Mouse (Mus musculus): Measurements from ENCODE around the gene Ccdc159. TPM values are rescaled to one million over a fixed set of nuclear protein-coding genes. Genes with fewer than 3 reads are reported as not detected.

Gene Ccdc159
- polyA plus RNA-seq, 1 experiment from 2014 or later = 5.0 TPM

- Histone ChIP-seq H3K9ac (peak within 1 kb of the TSS; percentile 52), H3K9me3 (replicated peaks) (no peaks in the 10 kb centered on the region), H3K4me3 (peak within 1 kb of the TSS; percentile 38), H3K4me2 (peak within 1 kb of the TSS; percentile 75), H3K4me1 (peaks cover 23% of the 10 kb centered on the region), H3K27me3 (peaks cover 60% of the 10 kb centered on the region), H3K27ac (no peak within 1 kb of the TSS), H3K36me3 (ENCODE audit: poor library complexity, severe bottlenecking) (no peaks in the 10 kb centered on the region)
- WGBS = 28% methylated on average over 8 of the region's 8 CpGs
- no peak for ATAC-seq
These were observed 36.1 kb downstream of the Ccdc159 start, which contains the start of gene Epor for GRCm38 (mm10) chr9:21963417-21963816. Epor (minus strand) TSS chr9:21963506.

GRCm38 (mm10) chr9:21968883-21969282 lies 41.6 kb downstream of the Ccdc159 start:
- Histone ChIP-seq H3K4me3 (no peak overlapping the region), H3K9me3 (replicated peaks) (no peaks in the 10 kb centered on the region), H3K36me3 (ENCODE audit: poor library complexity, severe bottlenecking) (no peaks in the 10 kb centered on the region), H3K4me1 (no peaks in the 10 kb centered on the region), H3K9ac (no peak overlapping the region), H3K27me3 (peaks cover 10% of the 10 kb centered on the region), H3K27ac (no peak overlapping the region), H3K4me2 (no peak overlapping the region)
- WGBS = 74% methylated on average over 6 of the region's 6 CpGs
- no peak for ATAC-seq

- WGBS = 90% methylated on average over 4 of the region's 4 CpGs
- no peak overlapping the region for H3K27ac ChIP-seq
- H3K9me3 ChIP-seq (replicated peaks) = no peaks in the 10 kb centered on the region
- no peaks in the 10 kb centered on the region for H3K4me1 ChIP-seq
- ATAC-seq = no peak
- H3K9ac ChIP-seq = no peak overlapping the region
- no peak overlapping the region for H3K4me3 ChIP-seq
- 0 out of 2 replicates have a peak, but pooled peaks cover 6% of the 10 kb centered on the region for H3K27me3 ChIP-seq
- H3K36me3 ChIP-seq (ENCODE audit: poor library complexity, severe bottlenecking) = no peaks in the 10 kb centered on the region
- H3K4me2 ChIP-seq = no peak overlapping the region
These were observed 42.0 kb downstream of the Ccdc159 start for GRCm38 (mm10) chr9:21969304-21969703.

GRCm38 (mm10) chr9:21976626-21977175 lies 49.4 kb downstream of the Ccdc159 start:
- Histone ChIP-seq H3K9ac (no peak overlapping the region), H3K4me1 (0 out of 2 replicates have a peak, but pooled peaks cover 7% of the 10 kb centered on the region), H3K4me2 (no peak overlapping the region), H3K4me3 (no peak overlapping the region), H3K27me3 (no peaks in the 10 kb centered on the region), H3K36me3 (ENCODE audit: poor library complexity, severe bottlenecking) (no peaks in the 10 kb centered on the region), H3K27ac (no peak overlapping the region), H3K9me3 (replicated peaks) (no peaks in the 10 kb centered on the region)
- WGBS = 76% methylated on average over 10 of the region's 10 CpGs
- no peak for ATAC-seq

GRCm38 (mm10) chr9:21977331-21977730 lies 50.1 kb downstream of the Ccdc159 start:
- H3K9ac ChIP-seq = no peak overlapping the region
- 0 out of 2 replicates have a peak, but pooled peaks cover 7% of the 10 kb centered on the region for H3K4me1 ChIP-seq
- peak overlapping the region; percentile 25; the same call in 1 of the 2 replicates for H3K27ac ChIP-seq
- H3K9me3 ChIP-seq (replicated peaks) = no peaks in the 10 kb centered on the region
- H3K27me3 ChIP-seq = no peaks in the 10 kb centered on the region
- WGBS = 85% methylated on average over 5 of the region's 5 CpGs
- no peaks in the 10 kb centered on the region for H3K36me3 ChIP-seq (ENCODE audit: poor library complexity, severe bottlenecking)
- no peak overlapping the region for H3K4me2 ChIP-seq
- ATAC-seq = no peak
- H3K4me3 ChIP-seq = no peak overlapping the region

GRCm38 (mm10) chr9:21977972-21978371 lies 50.7 kb downstream of the Ccdc159 start:
- Histone ChIP-seq H3K4me3 (no peak overlapping the region), H3K27me3 (0 out of 2 replicates have a peak, but pooled peaks cover 2% of the 10 kb centered on the region), H3K4me2 (no peak overlapping the region), H3K9me3 (replicated peaks) (no peaks in the 10 kb centered on the region), H3K36me3 (ENCODE audit: poor library complexity, severe bottlenecking) (no peaks in the 10 kb centered on the region), H3K27ac (no peak overlapping the region), H3K9ac (no peak overlapping the region), H3K4me1 (0 out of 2 replicates have a peak, but pooled peaks cover 7% of the 10 kb centered on the region)
- WGBS = 28% methylated on average over 2 of the region's 2 CpGs
- no peak for ATAC-seq

- no peaks in the 10 kb centered on the region for H3K9me3 ChIP-seq (replicated peaks)
- 0 out of 2 replicates have a peak, but pooled peaks cover 7% of the 10 kb centered on the region for H3K4me1 ChIP-seq
- no peak overlapping the region for H3K9ac ChIP-seq
- H3K27ac ChIP-seq = no peak overlapping the region
- WGBS = 93% methylated on average over 4 of the region's 4 CpGs
- ATAC-seq = no peak
- H3K27me3 ChIP-seq = 0 out of 2 replicates have a peak, but pooled peaks cover 6% of the 10 kb centered on the region
- H3K4me3 ChIP-seq = no peak overlapping the region
- no peaks in the 10 kb centered on the region for H3K36me3 ChIP-seq (ENCODE audit: poor library complexity, severe bottlenecking)
- H3K4me2 ChIP-seq = no peak overlapping the region
These were observed 51.3 kb downstream of the Ccdc159 start for GRCm38 (mm10) chr9:21978398-21979128.

GRCm38 (mm10) chr9:21983911-21984310 lies 56.6 kb downstream of the Ccdc159 start:
- no peak overlapping the region for H3K4me3 ChIP-seq
- 5% methylated on average over 3 of the region's 3 CpGs for WGBS
- H3K27ac ChIP-seq = no peak overlapping the region
- no peaks in the 10 kb centered on the region for H3K9me3 ChIP-seq (replicated peaks)
- H3K36me3 ChIP-seq (ENCODE audit: poor library complexity, severe bottlenecking) = no peaks in the 10 kb centered on the region
- no peak overlapping the region for H3K9ac ChIP-seq
- no peak for ATAC-seq
- peaks cover 12% of the 10 kb centered on the region for H3K4me1 ChIP-seq
- no peak overlapping the region for H3K4me2 ChIP-seq
- peaks cover 45% of the 10 kb centered on the region for H3K27me3 ChIP-seq

Other genes starting within 250 kb of the Ccdc159 start
- 21.2 and 26.3 TPM in 2 replicates for gene Ldlr, start 204.0 kb upstream of the Ccdc159 start, polyA plus RNA-seq (2015; fragmentation: Nextera tagmentation; extraction: Ambion mirVana)
- 95.6 and 95.7 TPM in 2 replicates for gene Spc24, start 167.2 kb upstream of the Ccdc159 start, polyA plus RNA-seq (2015; fragmentation: Nextera tagmentation; extraction: Ambion mirVana)
- gene Kank2, start 128.7 kb upstream of the Ccdc159 start, polyA plus RNA-seq (2015; fragmentation: Nextera tagmentation; extraction: Ambion mirVana) = 2.6 and 3.1 TPM in 2 replicates
- gene Angptl8, start 92.0 kb upstream of the Ccdc159 start, polyA plus RNA-seq (2015; fragmentation: Nextera tagmentation; extraction: Ambion mirVana) = 0.21 TPM in 1 of 2 replicates, not detected in the other
- 12.5 and 13.9 TPM in 2 replicates for gene Dock6, start 74.8 kb upstream of the Ccdc159 start, polyA plus RNA-seq (2015; fragmentation: Nextera tagmentation; extraction: Ambion mirVana)
- gene Rab3d, start 9.3 kb upstream of the Ccdc159 start, polyA plus RNA-seq (2015; fragmentation: Nextera tagmentation; extraction: Ambion mirVana) = 18.3 and 21.0 TPM in 2 replicates
- 42.2 and 42.3 TPM in 2 replicates for gene Tmem205, start 85 bp downstream of the Ccdc159 start, polyA plus RNA-seq (2015; fragmentation: Nextera tagmentation; extraction: Ambion mirVana)
- 37.8 and 44.1 TPM in 2 replicates for gene Plppr2, start 9.6 kb downstream of the Ccdc159 start, polyA plus RNA-seq (2015; fragmentation: Nextera tagmentation; extraction: Ambion mirVana)
- 8.6 and 12.1 TPM in 2 replicates for gene Swsap1, start 28.3 kb downstream of the Ccdc159 start, polyA plus RNA-seq (2015; fragmentation: Nextera tagmentation; extraction: Ambion mirVana)
- gene Epor, start 36.0 kb downstream of the Ccdc159 start, polyA plus RNA-seq (2015; fragmentation: Nextera tagmentation; extraction: Ambion mirVana) = 0.99 and 1.9 TPM in 2 replicates
- gene Rgl3, start 62.0 kb downstream of the Ccdc159 start, polyA plus RNA-seq (2015; fragmentation: Nextera tagmentation; extraction: Ambion mirVana) = 1.1 and 1.2 TPM in 2 replicates
- gene Ccdc151, start 75.2 kb downstream of the Ccdc159 start, polyA plus RNA-seq (2015; fragmentation: Nextera tagmentation; extraction: Ambion mirVana) = 4.0 and 4.6 TPM in 2 replicates
- 84.2 and 89.6 TPM in 2 replicates for gene Prkcsh, start 75.3 kb downstream of the Ccdc159 start, polyA plus RNA-seq (2015; fragmentation: Nextera tagmentation; extraction: Ambion mirVana)
- 63.7 and 66.4 TPM in 2 replicates for gene Elavl3, start 124.6 kb downstream of the Ccdc159 start, polyA plus RNA-seq (2015; fragmentation: Nextera tagmentation; extraction: Ambion mirVana)
- not detected in 2 replicates for gene Gm49318, start 143.8 kb downstream of the Ccdc159 start, polyA plus RNA-seq (2015; fragmentation: Nextera tagmentation; extraction: Ambion mirVana)
- gene Zfp653, start 143.9 kb downstream of the Ccdc159 start, polyA plus RNA-seq (2015; fragmentation: Nextera tagmentation; extraction: Ambion mirVana) = 17.1 and 18.9 TPM in 2 replicates
- gene Ecsit, start 158.0 kb downstream of the Ccdc159 start, polyA plus RNA-seq (2015; fragmentation: Nextera tagmentation; extraction: Ambion mirVana) = 47.7 and 51.5 TPM in 2 replicates
- 1.8 and 2.2 TPM in 2 replicates for gene Cnn1, start 171.7 kb downstream of the Ccdc159 start, polyA plus RNA-seq (2015; fragmentation: Nextera tagmentation; extraction: Ambion mirVana)
- 206 and 210 TPM in 2 replicates for gene Elof1, start 189.7 kb downstream of the Ccdc159 start, polyA plus RNA-seq (2015; fragmentation: Nextera tagmentation; extraction: Ambion mirVana)
- 0.81 and 1.2 TPM in 2 replicates for gene Acp5, start 208.2 kb downstream of the Ccdc159 start, polyA plus RNA-seq (2015; fragmentation: Nextera tagmentation; extraction: Ambion mirVana)
- gene Pigyl, start 229.4 kb downstream of the Ccdc159 start, polyA plus RNA-seq (2015; fragmentation: Nextera tagmentation; extraction: Ambion mirVana) = 79.3 and 87.5 TPM in 2 replicates

Measured in forebrain, embryonic 13.5 days (tissue).